Mouse (Mus musculus) cortical plate, adult 2 months (tissue): ENCODE results near the gene Gm16223. TPM values are rescaled to one million over a fixed set of nuclear protein-coding genes. Genes with fewer than 3 reads are reported as not detected.

ENCODE experiments used
- H3K27ac ChIP-seq: fragments of 200-500 bp; 2 replicates; pipeline ENCODE4 v1.5.1; 2012; ENCODE audit warnings: low read length, control low read depth, inconsistent platforms; ENCODE audit not compliant: insufficient read depth
- H3K4me1 ChIP-seq: fragments of 200-500 bp; 2 replicates; pipeline ENCODE4 v1.6.1; 2011; ENCODE audit warnings: low read length; ENCODE audit not compliant: control insufficient read depth, insufficient read depth
- H3K4me3 ChIP-seq: fragments of 200-500 bp; 2 replicates; pipeline ENCODE4 v1.5.1; 2011; ENCODE audit warnings: mild to moderate bottlenecking, low read length, control low read depth; ENCODE audit not compliant: insufficient read depth
- CTCF ChIP-seq: fragments of 200-500 bp; IDR thresholded peaks from 2 replicates; pipeline ENCODE4 v1.5.1; 2011; ENCODE audit warnings: mild to moderate bottlenecking, control low read depth, low read length; ENCODE audit not compliant: insufficient read depth; ENCODE audit errors: extremely low read depth
- POLR2A ChIP-seq: fragments of 200-500 bp; IDR thresholded peaks from 2 replicates; pipeline ENCODE4 v1.6.1; 2011; ENCODE audit warnings: mild to moderate bottlenecking, low read length, control low read depth; ENCODE audit not compliant: insufficient read depth; ENCODE audit errors: extremely low read depth
- polyA plus RNA-seq: library from polyadenylated mRNA; depleted of rRNA; stranded (reverse); fragments of >200 nt; gene quantifications from 2 replicates; pipeline ENCODE4 v1.2.3, GENCODE M21; 2012; rRNA removed

Gene Gm16223
- polyA plus RNA-seq, 1 experiment = 0.04 TPM

GRCm38 (mm10) chr5:42207456-42208122 lies 139.8 kb downstream of the Gm16223 start:
- Histone ChIP-seq H3K27ac (no peak overlapping the region), H3K4me3 (no peak overlapping the region), H3K4me1 (no peaks in the 10 kb centered on the region)
- TF ChIP-seq CTCF (no peak), POLR2A (no peak)

- no peaks in the 10 kb centered on the region for H3K4me1 ChIP-seq
These were observed 144.0 kb downstream of the Gm16223 start for GRCm38 (mm10) chr5:42211554-42212338.

GRCm38 (mm10) chr5:42212353-42212752 lies 144.6 kb downstream of the Gm16223 start:
- TF ChIP-seq CTCF (no peak), POLR2A (no peak)
- H3K4me1 ChIP-seq = no peaks in the 10 kb centered on the region

More at GRCm38 (mm10) chr5:42211554-42212338, 144.0 kb downstream of the Gm16223 start:
- H3K27ac ChIP-seq = no peak overlapping the region
- TF ChIP-seq POLR2A (no peak), CTCF (no peak)
- no peak overlapping the region for H3K4me3 ChIP-seq

GRCm38 (mm10) chr5:42224840-42225239 lies 157.1 kb downstream of the Gm16223 start:
- Histone ChIP-seq H3K4me3 (no peak overlapping the region), H3K27ac (no peak overlapping the region), H3K4me1 (no peaks in the 10 kb centered on the region)
- no peak for TF ChIP-seq CTCF
- no peak for TF ChIP-seq POLR2A

More at GRCm38 (mm10) chr5:42212353-42212752, 144.6 kb downstream of the Gm16223 start:
- Histone ChIP-seq H3K27ac (no peak overlapping the region), H3K4me3 (no peak overlapping the region)

GRCm38 (mm10) chr5:42228631-42229030 lies 160.9 kb downstream of the Gm16223 start:
- Histone ChIP-seq H3K4me3 (no peak overlapping the region), H3K27ac (no peak overlapping the region; the same call in 1 of the 2 replicates), H3K4me1 (no peaks in the 10 kb centered on the region)
- TF ChIP-seq CTCF (no peak), POLR2A (no peak)

- no peak for TF ChIP-seq CTCF
- no peak for TF ChIP-seq POLR2A
These were observed 171.5 kb downstream of the Gm16223 start for GRCm38 (mm10) chr5:42239291-42239690.

GRCm38 (mm10) chr5:42239806-42240205 lies 172.0 kb downstream of the Gm16223 start:
- peak overlapping the region; percentile 68 for H3K27ac ChIP-seq
- no peak overlapping the region for H3K4me3 ChIP-seq
- peaks cover 4% of the 10 kb centered on the region; the same call in 1 of the 2 replicates for H3K4me1 ChIP-seq
- TF ChIP-seq POLR2A (no peak), CTCF (no peak)

More at GRCm38 (mm10) chr5:42239291-42239690, 171.5 kb downstream of the Gm16223 start:
- peak overlapping the region; percentile 68 for H3K27ac ChIP-seq
- H3K4me1 ChIP-seq = peaks cover 4% of the 10 kb centered on the region; the same call in 1 of the 2 replicates
- H3K4me3 ChIP-seq = no peak overlapping the region

GRCm38 (mm10) chr5:42250376-42250775 lies 182.6 kb downstream of the Gm16223 start:
- Histone ChIP-seq H3K27ac (no peak overlapping the region), H3K4me3 (no peak overlapping the region), H3K4me1 (no peaks in the 10 kb centered on the region)
- TF ChIP-seq POLR2A (no peak), CTCF (no peak)

Other genes with a start within 250 kb of the Gm16223 start
- gene Bod1l, start 223.6 kb upstream of the Gm16223 start, polyA plus RNA-seq = 16.0 and 17.1 TPM in 2 replicates